Mouse (Mus musculus) ES-CJ7 (cell line): Measurements from ENCODE around the gene Dlgap3.

Experiments
- DNase-seq: peaks from one replicate; pipeline ENCODE4 v3.0.0; 2011; ENCODE audit warnings: low read depth, low spot score

Gene Dlgap3

GRCm38 (mm10) chr4:127215799-127216198 is 46.8 kb downstream of the Dlgap3 start:
- DNase-seq = no peak

- DNase-seq = peak; percentile 62
Observed at GRCm38 (mm10) chr4:127216251-127216651, 47.2 kb downstream of the Dlgap3 start.

GRCm38 (mm10) chr4:127217048-127217447 is 48.0 kb downstream of the Dlgap3 start:
- DNase-seq = no peak

GRCm38 (mm10) chr4:127223291-127223690 is 54.3 kb downstream of the Dlgap3 start:
- DNase-seq = no peak

GRCm38 (mm10) chr4:127223755-127224154 is 54.8 kb downstream of the Dlgap3 start:
- no peak for DNase-seq

- DNase-seq = peak; percentile 81
Observed at GRCm38 (mm10) chr4:127224444-127225100, 55.6 kb downstream of the Dlgap3 start.

- no peak for DNase-seq
Observed at GRCm38 (mm10) chr4:127226067-127226466, 57.1 kb downstream of the Dlgap3 start.

GRCm38 (mm10) chr4:127227051-127227673 is 58.2 kb downstream of the Dlgap3 start:
- peak; percentile 94 for DNase-seq

- DNase-seq = peak; percentile 55
Observed at GRCm38 (mm10) chr4:127232028-127232427, 63.0 kb downstream of the Dlgap3 start.

GRCm38 (mm10) chr4:127232551-127232950 is 63.5 kb downstream of the Dlgap3 start:
- DNase-seq = no peak

- no peak for DNase-seq
Observed at GRCm38 (mm10) chr4:127233416-127234125, 64.6 kb downstream of the Dlgap3 start.

- DNase-seq = peak; percentile 91
Observed at GRCm38 (mm10) chr4:127235742-127236487, 66.9 kb downstream of the Dlgap3 start.

- no peak for DNase-seq
Observed at GRCm38 (mm10) chr4:127236631-127237030, 67.6 kb downstream of the Dlgap3 start.

- peak; percentile 59 for DNase-seq
Observed at GRCm38 (mm10) chr4:127237271-127237670, 68.3 kb downstream of the Dlgap3 start.

- DNase-seq = no peak
Observed at GRCm38 (mm10) chr4:127242696-127243095, 73.7 kb downstream of the Dlgap3 start.

- DNase-seq = peak; percentile 98
Observed at GRCm38 (mm10) chr4:127243552-127243951, 74.5 kb downstream of the Dlgap3 start, which contains the start of gene Smim12. Gene Smim12, plus strand, starts transcription at chr4:127243784.

GRCm38 (mm10) chr4:127243953-127244352 is 74.9 kb downstream of the Dlgap3 start:
- DNase-seq = no peak

GRCm38 (mm10) chr4:127249701-127250349 is 80.8 kb downstream of the Dlgap3 start:
- DNase-seq = peak; percentile 92

GRCm38 (mm10) chr4:127251963-127252585 is 83.1 kb downstream of the Dlgap3 start:
- peak; percentile 77 for DNase-seq

GRCm38 (mm10) chr4:127256739-127257138 is 87.7 kb downstream of the Dlgap3 start:
- no peak for DNase-seq
